Mouse (Mus musculus): ENCODE data around the gene Krt42.
"Not testable (repeated sequence)": the region's sequence is repeated elsewhere in the genome, so short reads cannot be mapped to it uniquely, and the experiment has no call there.

DNA sequence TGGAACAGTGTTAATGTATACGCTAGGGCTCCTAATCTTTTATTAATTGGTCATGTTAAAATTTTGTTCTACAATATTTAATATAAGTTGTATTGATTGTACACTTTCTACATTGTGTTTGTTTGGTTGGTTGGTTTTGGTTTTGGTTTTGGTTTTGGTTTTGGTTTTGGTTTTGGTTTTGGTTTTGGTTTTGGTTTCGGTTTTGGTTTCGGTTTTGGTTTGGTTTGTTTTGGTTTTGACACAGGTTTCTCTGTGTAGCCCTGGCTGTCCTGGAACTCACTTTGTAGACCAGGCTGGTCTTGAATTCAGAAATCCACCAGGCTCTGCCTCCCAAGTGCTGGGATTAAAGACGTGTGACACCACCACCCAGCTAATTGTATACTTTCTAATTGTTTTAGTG, 29.4 kb downstream of the Krt42 start:
- TF ChIP-seq CTCF (IDR thresholded peaks at IDR 0.05; ENCODE audit: borderline replicate concordance, insufficient read depth, low read length); POLR2A (IDR thresholded peaks at IDR 0.05; ENCODE audit: low read depth, low read length): not testable (repeated sequence)
